Mouse (Mus musculus) stomach, embryonic 16.5 days (tissue): ENCODE measurements at regions not wholly inside any gene's neighbourhood (a gene's known extent, or its start where the extent isn't known, plus 50 kb on each side); places are given as distances from the start of the nearest gene placed in this dataset.

Experiments
- ATAC-seq: fragments of 200-750 bp; cut with Nextera tagmentation; 2 replicates; pipeline ENCODE4 v1.8.0; 2017; ENCODE audit warnings: moderate number of reproducible peaks, moderate TSS enrichment; ENCODE audit not compliant: insufficient read depth, low FRiP score
- H3K27ac ChIP-seq: fragments of 300-500 bp; sonication (generic); 2 replicates; pipeline ENCODE4 v1.5.1; 2014; ENCODE audit warnings: low read length
- H3K27me3 ChIP-seq: fragments of 300-500 bp; sonication (generic); 2 replicates; pipeline ENCODE4 v1.6.1; 2014; ENCODE audit warnings: low read length, control low read depth, mixed read lengths; ENCODE audit not compliant: control insufficient read depth, insufficient read depth
- H3K36me3 ChIP-seq: fragments of 300-500 bp; sonication (generic); 2 replicates; pipeline ENCODE4 v1.6.1; 2014; ENCODE audit warnings: low read length; ENCODE audit not compliant: control insufficient read depth, insufficient read depth
- H3K4me1 ChIP-seq: fragments of 300-500 bp; sonication (generic); 2 replicates; pipeline ENCODE4 v1.6.1; 2014; ENCODE audit warnings: low read length, control low read depth, mixed read lengths; ENCODE audit not compliant: control insufficient read depth, insufficient read depth
- H3K4me2 ChIP-seq: fragments of 300-500 bp; sonication (generic); 2 replicates; pipeline ENCODE4 v1.6.1; 2014; ENCODE audit warnings: low read depth, low read length, mixed read lengths
- H3K4me3 ChIP-seq: fragments of 300-500 bp; sonication (generic); replicated peaks from 2 replicates; pipeline ENCODE4 v1.5.1; 2014; ENCODE audit warnings: mild to moderate bottlenecking, low read length
- H3K9ac ChIP-seq: fragments of 300-500 bp; sonication (generic); 2 replicates; pipeline ENCODE4 v1.6.1; 2014; ENCODE audit warnings: low read length
- H3K9me3 ChIP-seq: fragments of 300-500 bp; sonication (generic); replicated peaks from 2 replicates; pipeline ENCODE4 v1.6.1; 2016; ENCODE audit warnings: low read length, control low read depth; ENCODE audit not compliant: control insufficient read depth
- WGBS: fragments of 180-500 bp; shearing (Covaris S2); extraction: QIAGEN DNeasy Blood & Tissue Kit; methylation state at CpG from one replicate; pipeline ENCODE4 v1.1.7; 2014; 5-methylcytosine and 5-hydroxymethylcytosine counted together

- Histone ChIP-seq H3K9me3 (0 out of 2 replicates have a peak, but pooled peaks cover 6% of the 10 kb centered on the region), H3K27ac (no peak overlapping the region), H3K4me2 (no peak overlapping the region), H3K9ac (no peak overlapping the region), H3K4me1 (no peaks in the 10 kb centered on the region), H3K36me3 (no peaks in the 10 kb centered on the region), H3K27me3 (no peaks in the 10 kb centered on the region), H3K4me3 (no peak overlapping the region)
- WGBS, result 72% methylated on average over 5 of the region's 5 CpGs
- no peak for ATAC-seq
Observed at GRCm38 (mm10) chr4:131383862-131384261, 439.7 kb downstream of the Matn1 start.

- WGBS, result 72% methylated on average over 10 of the region's 10 CpGs
- H3K4me1 ChIP-seq, result no peaks in the 10 kb centered on the region
- H3K9ac ChIP-seq, result no peak overlapping the region
- H3K36me3 ChIP-seq, result no peaks in the 10 kb centered on the region
- 0 out of 2 replicates have a peak, but pooled peaks cover 6% of the 10 kb centered on the region for H3K9me3 ChIP-seq
- no peak overlapping the region for H3K4me2 ChIP-seq
- H3K27me3 ChIP-seq, result no peaks in the 10 kb centered on the region
- no peak overlapping the region for H3K27ac ChIP-seq
- no peak overlapping the region for H3K4me3 ChIP-seq
- ATAC-seq, result no peak
Observed at GRCm38 (mm10) chr4:131386961-131387360, 442.8 kb downstream of the Matn1 start.

GRCm38 (mm10) chr4:131391119-131391923, 446.8 kb downstream of the Ptpru start:
- Histone ChIP-seq H3K4me1 (no peaks in the 10 kb centered on the region), H3K27ac (no peak overlapping the region), H3K4me3 (no peak overlapping the region), H3K36me3 (no peaks in the 10 kb centered on the region), H3K9me3 (0 out of 2 replicates have a peak, but pooled peaks cover 6% of the 10 kb centered on the region), H3K27me3 (no peaks in the 10 kb centered on the region), H3K9ac (no peak overlapping the region), H3K4me2 (no peak overlapping the region)
- no peak for ATAC-seq
- WGBS, result 48% methylated on average over 10 of the region's 10 CpGs

- Histone ChIP-seq H3K4me2 (no peak overlapping the region), H3K27ac (no peak overlapping the region), H3K9ac (no peak overlapping the region), H3K36me3 (no peaks in the 10 kb centered on the region), H3K9me3 (0 out of 2 replicates have a peak, but pooled peaks cover 6% of the 10 kb centered on the region), H3K27me3 (no peaks in the 10 kb centered on the region), H3K4me1 (no peaks in the 10 kb centered on the region), H3K4me3 (no peak overlapping the region)
- ATAC-seq, result no peak
- WGBS, result 88% methylated on average over 3 of the region's 3 CpGs
Observed at GRCm38 (mm10) chr4:131391924-131392297, 446.2 kb downstream of the Ptpru start.

- 86% methylated on average over 3 of the region's 3 CpGs for WGBS
- no peak for ATAC-seq
- Histone ChIP-seq H3K9ac (no peak overlapping the region), H3K36me3 (no peaks in the 10 kb centered on the region), H3K27me3 (no peaks in the 10 kb centered on the region), H3K4me2 (no peak overlapping the region), H3K4me3 (no peak overlapping the region), H3K9me3 (0 out of 2 replicates have a peak, but pooled peaks cover 1% of the 10 kb centered on the region), H3K27ac (no peak overlapping the region), H3K4me1 (no peaks in the 10 kb centered on the region)
Observed at GRCm38 (mm10) chr4:131392478-131392877, 445.6 kb downstream of the Ptpru start.

GRCm38 (mm10) chr4:131396226-131396840, 441.8 kb downstream of the Ptpru start:
- no peaks in the 10 kb centered on the region for H3K4me1 ChIP-seq
- WGBS, result 84% methylated on average over 8 of the region's 8 CpGs
- H3K4me2 ChIP-seq, result no peak overlapping the region
- H3K4me3 ChIP-seq, result no peak overlapping the region
- ATAC-seq, result no peak
- H3K9me3 ChIP-seq, result no peaks in the 10 kb centered on the region
- no peaks in the 10 kb centered on the region for H3K27me3 ChIP-seq
- no peak overlapping the region for H3K9ac ChIP-seq
- no peak overlapping the region for H3K27ac ChIP-seq
- H3K36me3 ChIP-seq, result no peaks in the 10 kb centered on the region

- 89% methylated on average over 10 of the region's 10 CpGs for WGBS
- no peaks in the 10 kb centered on the region for H3K27me3 ChIP-seq
- no peak for ATAC-seq
Observed at GRCm38 (mm10) chr4:131397161-131397560, 440.9 kb downstream of the Ptpru start.

GRCm38 (mm10) chr4:131400756-131401155, 437.3 kb downstream of the Ptpru start:
- ATAC-seq, result no peak
- 20% methylated on average over 11 of the region's 11 CpGs for WGBS
- no peak overlapping the region for H3K4me2 ChIP-seq

More at GRCm38 (mm10) chr4:131397161-131397560, 440.9 kb downstream of the Ptpru start:
- H3K9me3 ChIP-seq, result no peaks in the 10 kb centered on the region
- no peaks in the 10 kb centered on the region for H3K4me1 ChIP-seq
- no peak overlapping the region for H3K27ac ChIP-seq
- H3K4me2 ChIP-seq, result no peak overlapping the region
- H3K36me3 ChIP-seq, result no peaks in the 10 kb centered on the region
- no peak overlapping the region for H3K4me3 ChIP-seq
- H3K9ac ChIP-seq, result no peak overlapping the region

GRCm38 (mm10) chr4:131401255-131401654, 436.8 kb downstream of the Ptpru start:
- Histone ChIP-seq H3K27ac (no peak overlapping the region), H3K9ac (no peak overlapping the region), H3K9me3 (no peaks in the 10 kb centered on the region), H3K4me3 (no peak overlapping the region), H3K4me1 (no peaks in the 10 kb centered on the region), H3K36me3 (no peaks in the 10 kb centered on the region), H3K27me3 (no peaks in the 10 kb centered on the region), H3K4me2 (no peak overlapping the region)
- WGBS, result 63% methylated on average over 6 of the region's 6 CpGs
- no peak for ATAC-seq

More at GRCm38 (mm10) chr4:131400756-131401155, 437.3 kb downstream of the Ptpru start:
- H3K4me3 ChIP-seq, result no peak overlapping the region
- H3K9ac ChIP-seq, result no peak overlapping the region
- H3K27ac ChIP-seq, result no peak overlapping the region
- no peaks in the 10 kb centered on the region for H3K9me3 ChIP-seq
- no peaks in the 10 kb centered on the region for H3K27me3 ChIP-seq
- H3K4me1 ChIP-seq, result no peaks in the 10 kb centered on the region
- H3K36me3 ChIP-seq, result no peaks in the 10 kb centered on the region
